Mouse (Mus musculus): ENCODE data around the gene Stat4.

DNA sequence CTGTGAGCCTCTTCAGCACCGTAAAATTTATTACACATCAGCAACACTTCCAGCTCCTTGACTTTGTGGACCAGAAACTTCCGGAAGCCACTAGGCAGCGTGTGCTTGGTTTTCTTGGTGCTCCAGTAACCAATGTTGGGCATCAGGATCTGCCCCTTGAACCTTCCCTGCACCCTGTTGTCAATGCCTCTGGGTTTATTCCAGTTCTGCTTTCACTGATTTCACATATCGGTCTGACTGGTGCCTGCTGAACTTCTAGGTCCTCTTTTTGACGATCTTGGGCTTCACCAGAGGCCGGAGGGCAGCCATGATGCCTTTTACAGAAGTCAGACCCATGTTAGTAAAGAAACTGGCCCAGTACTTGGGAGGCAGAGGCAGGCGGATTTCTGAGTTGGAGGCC is 48.6 kb upstream of the Stat4 start:
- TF ChIP-seq CTCF (IDR thresholded peaks at IDR 0.05; ENCODE audit: low read depth) = no peak
- TF ChIP-seq EP300 (optimal IDR thresholded peaks at IDR 0.05) = no peak

Measured in stomach, postnatal 0 days (tissue).